Mouse (Mus musculus): ENCODE data around the gene Cox10.

GRCm38 (mm10) chr11:64004152-64004551 lies 75.1 kb downstream of the Cox10 start:
- no peak for TF ChIP-seq CTCF (IDR thresholded peaks at IDR 0.05; ENCODE audit: extremely low read depth, insufficient read depth, low read length)
- no peak for TF ChIP-seq POLR2A (IDR thresholded peaks at IDR 0.05; ENCODE audit: extremely low read depth, insufficient read depth, low read length)

All from cortical plate, adult 2 months (tissue).